Mouse (Mus musculus) lung, embryonic 14.5 days (tissue): ENCODE data around the gene Cyth4. TPM values are rescaled to one million over a fixed set of nuclear protein-coding genes. Genes with fewer than 3 reads are reported as not detected.

Experiments
- ATAC-seq: fragments of 200-750 bp; cut with Nextera tagmentation; 2 replicates; pipeline ENCODE4 v1.8.0; 2017; ENCODE audit warnings: mild to moderate bottlenecking, moderate TSS enrichment, moderate library complexity; ENCODE audit not compliant: insufficient read depth
- DNase-seq: peaks from one replicate; pipeline ENCODE4 v3.0.0-alpha.2; 2015
- H3K27ac ChIP-seq: fragments of 300-500 bp; sonication (generic); 2 replicates; pipeline ENCODE4 v1.5.1; 2014; ENCODE audit warnings: low read depth, mild to moderate bottlenecking, moderate library complexity
- H3K27me3 ChIP-seq: fragments of 300-500 bp; sonication (generic); 2 replicates; pipeline ENCODE4 v1.6.1; 2014; ENCODE audit warnings: low read length, control low read depth; ENCODE audit not compliant: insufficient read depth
- H3K36me3 ChIP-seq: fragments of 300-500 bp; sonication (generic); 2 replicates; pipeline ENCODE4 v1.6.1; 2014; ENCODE audit warnings: control low read depth; ENCODE audit not compliant: insufficient read depth
- H3K4me1 ChIP-seq: fragments of 300-500 bp; sonication (generic); 2 replicates; pipeline ENCODE4 v1.6.1; 2014; ENCODE audit warnings: antibody characterized with exemption, control low read depth; ENCODE audit not compliant: insufficient read depth
- H3K4me2 ChIP-seq: fragments of 300-500 bp; sonication (generic); 2 replicates; pipeline ENCODE4 v1.6.1; 2014; ENCODE audit warnings: mild to moderate bottlenecking
- H3K4me3 ChIP-seq: fragments of 300-500 bp; sonication (generic); 2 replicates; pipeline ENCODE4 v1.5.1; 2014; ENCODE audit warnings: low read depth, low read length
- H3K9ac ChIP-seq: fragments of 300-500 bp; sonication (generic); 2 replicates; pipeline ENCODE4 v1.6.1; 2014
- H3K9me3 ChIP-seq: fragments of 300-500 bp; sonication (generic); 2 replicates; pipeline ENCODE4 v1.6.1; 2016; ENCODE audit warnings: low read depth, low read length, control low read depth
- CTCF ChIP-seq: IDR thresholded peaks from 2 replicates; pipeline ENCODE4 v1.5.1; 2016; ENCODE audit warnings: antibody characterized with exemption, low read depth
- WGBS: fragments of 180-500 bp; shearing (Covaris S2); extraction: QIAGEN DNeasy Blood & Tissue Kit; methylation state at CpG from one replicate; pipeline ENCODE4 v1.1.7; 2014; 5-methylcytosine and 5-hydroxymethylcytosine counted together
- polyA plus RNA-seq: library from polyadenylated mRNA; unstranded; fragments of >200 nt; fragmentation: Nextera tagmentation; extraction: Ambion mirVana; gene quantifications from 2 replicates; pipeline ENCODE4 v1.2.1, GENCODE M21; 2014

Cyth4 gene
- polyA plus RNA-seq, 1 experiment from 2014 or later = 4.9 TPM

GRCm38 (mm10) chr15:78557693-78558535, 38.9 kb upstream of the Cyth4 start:
- no peak for TF ChIP-seq CTCF
- Histone ChIP-seq H3K27ac (no peak overlapping the region), H3K4me3 (no peak overlapping the region), H3K4me1 (no peaks in the 10 kb centered on the region), H3K27me3 (no peaks in the 10 kb centered on the region), H3K36me3 (no peaks in the 10 kb centered on the region), H3K9ac (no peak overlapping the region), H3K9me3 (no peaks in the 10 kb centered on the region; the same call in 1 of the 2 replicates), H3K4me2 (no peak overlapping the region)
- DNase-seq = no peak
- 43% methylated on average over 10 of the region's 10 CpGs for WGBS
- no peak for ATAC-seq

GRCm38 (mm10) chr15:78559141-78559979, 37.5 kb upstream of the Cyth4 start:
- Histone ChIP-seq H3K9me3 (no peaks in the 10 kb centered on the region), H3K27me3 (no peaks in the 10 kb centered on the region), H3K9ac (no peak overlapping the region), H3K27ac (no peak overlapping the region), H3K4me3 (no peak overlapping the region), H3K4me1 (no peaks in the 10 kb centered on the region), H3K4me2 (no peak overlapping the region), H3K36me3 (no peaks in the 10 kb centered on the region)
- WGBS = 57% methylated on average over 11 of the region's 11 CpGs
- TF ChIP-seq CTCF = no peak
- DNase-seq (no peak), ATAC-seq (no peak)

GRCm38 (mm10) chr15:78563344-78563743, 33.5 kb upstream of the Cyth4 start:
- 93% methylated on average over 3 of the region's 3 CpGs for WGBS
- no peak for TF ChIP-seq CTCF

GRCm38 (mm10) chr15:78563937-78564336, 32.9 kb upstream of the Cyth4 start:
- no peaks in the 10 kb centered on the region for H3K36me3 ChIP-seq
- DNase-seq (no peak), ATAC-seq (no peak)
- TF ChIP-seq CTCF = no peak
- no peak overlapping the region for H3K4me2 ChIP-seq
- H3K4me3 ChIP-seq = no peak overlapping the region
- no peaks in the 10 kb centered on the region for H3K4me1 ChIP-seq
- H3K9ac ChIP-seq = no peak overlapping the region
- no peak overlapping the region for H3K27ac ChIP-seq
- no peaks in the 10 kb centered on the region for H3K9me3 ChIP-seq
- WGBS = 73% methylated on average over 5 of the region's 5 CpGs
- H3K27me3 ChIP-seq = no peaks in the 10 kb centered on the region

More at GRCm38 (mm10) chr15:78563344-78563743, 33.5 kb upstream of the Cyth4 start:
- H3K36me3 ChIP-seq = no peaks in the 10 kb centered on the region
- H3K9ac ChIP-seq = no peak overlapping the region; the same call in 1 of the 2 replicates
- no peak for ATAC-seq
- no peaks in the 10 kb centered on the region for H3K4me1 ChIP-seq
- no peak overlapping the region for H3K4me3 ChIP-seq
- DNase-seq = no peak
- H3K9me3 ChIP-seq = no peaks in the 10 kb centered on the region
- H3K27ac ChIP-seq = no peak overlapping the region
- no peak overlapping the region for H3K4me2 ChIP-seq
- no peaks in the 10 kb centered on the region for H3K27me3 ChIP-seq

- no peaks in the 10 kb centered on the region for H3K4me1 ChIP-seq
- 54% methylated on average over 11 of the region's 11 CpGs for WGBS
- DNase-seq (no peak), ATAC-seq (no peak)
- no peak overlapping the region for H3K4me2 ChIP-seq
- H3K27me3 ChIP-seq = no peaks in the 10 kb centered on the region
- H3K27ac ChIP-seq = no peak overlapping the region
- TF ChIP-seq CTCF = no peak
- H3K36me3 ChIP-seq = no peaks in the 10 kb centered on the region
- H3K9me3 ChIP-seq = no peaks in the 10 kb centered on the region
- H3K4me3 ChIP-seq = no peak overlapping the region
- no peak overlapping the region for H3K9ac ChIP-seq
These were observed 31.9 kb upstream of the Cyth4 start for GRCm38 (mm10) chr15:78564764-78565435.

- H3K27me3 ChIP-seq = no peaks in the 10 kb centered on the region
- no peak overlapping the region for H3K27ac ChIP-seq
- WGBS = 62% methylated on average over 9 of the region's 9 CpGs
- DNase-seq (no peak), ATAC-seq (no peak)
- H3K9ac ChIP-seq = no peak overlapping the region
- no peak overlapping the region for H3K4me2 ChIP-seq
- no peaks in the 10 kb centered on the region for H3K4me1 ChIP-seq
- H3K9me3 ChIP-seq = no peaks in the 10 kb centered on the region
- no peak overlapping the region for H3K4me3 ChIP-seq
- no peak for TF ChIP-seq CTCF
- no peaks in the 10 kb centered on the region for H3K36me3 ChIP-seq
These were observed 29.2 kb upstream of the Cyth4 start for GRCm38 (mm10) chr15:78567608-78568120.
